Mouse (Mus musculus): ENCODE data around the gene Brix1. TPM values are rescaled to one million over a fixed set of nuclear protein-coding genes. Genes with fewer than 3 reads are reported as not detected.

Gene Brix1
- polyA plus RNA-seq, 1 experiment from 2014 or later = 139 TPM

- peaks cover 10% of the 10 kb centered on the region for H3K4me1 ChIP-seq
- DNase-seq (ENCODE audit: low spot score) = no peak
- no peak overlapping the region for H3K27ac ChIP-seq (replicated peaks)
- 93% methylated on average over 5 of the region's 5 CpGs for WGBS
- no peaks in the 10 kb centered on the region for H3K27me3 ChIP-seq (ENCODE audit: low read depth, poor library complexity, severe bottlenecking)
- H3K36me3 ChIP-seq = peaks cover 64% of the 10 kb centered on the region
- no peaks in the 10 kb centered on the region for H3K9me3 ChIP-seq (replicated peaks)
- no peak overlapping the region for H3K4me3 ChIP-seq
Measured at GRCm38 (mm10) chr15:10490101-10490500, 4.4 kb upstream of the Brix1 start.

GRCm38 (mm10) chr15:10487246-10487645 lies 1.5 kb upstream of the Brix1 start:
- Histone ChIP-seq H3K4me1 (peaks cover 22% of the 10 kb centered on the region), H3K36me3 (peaks cover 57% of the 10 kb centered on the region), H3K27me3 (ENCODE audit: low read depth, poor library complexity, severe bottlenecking) (no peaks in the 10 kb centered on the region), H3K4me3 (peak overlapping the region; percentile 84), H3K27ac (replicated peaks) (no peak overlapping the region), H3K9me3 (replicated peaks) (no peaks in the 10 kb centered on the region)
- DNase-seq (ENCODE audit: low spot score) = no peak
- 72% methylated on average over 2 of the region's 2 CpGs for WGBS

GRCm38 (mm10) chr15:10486365-10486839 lies 655 bp upstream of the Brix1 start:
- Histone ChIP-seq H3K9me3 (replicated peaks) (no peaks in the 10 kb centered on the region), H3K27me3 (ENCODE audit: low read depth, poor library complexity, severe bottlenecking) (no peaks in the 10 kb centered on the region), H3K4me1 (peaks cover 22% of the 10 kb centered on the region), H3K27ac (replicated peaks) (peak overlapping the region; percentile 91), H3K36me3 (peaks cover 57% of the 10 kb centered on the region), H3K4me3 (peak overlapping the region; percentile 84)
- DNase-seq (ENCODE audit: low spot score) = no peak
- WGBS = 1% methylated on average over 18 of the region's 18 CpGs

GRCm38 (mm10) chr15:10470941-10471340 lies 14.8 kb downstream of the Brix1 start:
- Histone ChIP-seq H3K36me3 (peaks cover 16% of the 10 kb centered on the region), H3K9me3 (replicated peaks) (no peaks in the 10 kb centered on the region), H3K27ac (replicated peaks) (peak overlapping the region; percentile 90), H3K27me3 (ENCODE audit: low read depth, poor library complexity, severe bottlenecking) (no peaks in the 10 kb centered on the region), H3K4me1 (peaks cover 17% of the 10 kb centered on the region), H3K4me3 (peak overlapping the region; percentile 85)
- no peak for DNase-seq (ENCODE audit: low spot score)
- 18% methylated on average over 3 of the region's 3 CpGs for WGBS

GRCm38 (mm10) chr15:10470151-10470831 lies 15.5 kb downstream of the Brix1 start, which contains the start of gene Dnajc21:
Gene Dnajc21 (minus strand): TSS chr15:10470516.
- H3K4me1 ChIP-seq = peaks cover 17% of the 10 kb centered on the region
- peak within 1 kb of the TSS; percentile 90 for H3K27ac ChIP-seq (replicated peaks)
- H3K36me3 ChIP-seq = peaks cover 9% of the 10 kb centered on the region
- WGBS = 1% methylated on average over 69 of the region's 87 CpGs
- no peaks in the 10 kb centered on the region for H3K9me3 ChIP-seq (replicated peaks)
- H3K4me3 ChIP-seq = peak within 1 kb of the TSS; percentile 85
- peak; percentile 83 for DNase-seq (ENCODE audit: low spot score)
- H3K27me3 ChIP-seq (ENCODE audit: low read depth, poor library complexity, severe bottlenecking) = no peaks in the 10 kb centered on the region

- H3K4me1 ChIP-seq = peaks cover 17% of the 10 kb centered on the region
- peak overlapping the region; percentile 90 for H3K27ac ChIP-seq (replicated peaks)
- under 1% methylated on average over 40 of the region's 40 CpGs for WGBS
- H3K4me3 ChIP-seq = peak overlapping the region; percentile 85
- H3K36me3 ChIP-seq = peaks cover 6% of the 10 kb centered on the region
- no peak for DNase-seq (ENCODE audit: low spot score)
- H3K9me3 ChIP-seq (replicated peaks) = no peaks in the 10 kb centered on the region
- H3K27me3 ChIP-seq (ENCODE audit: low read depth, poor library complexity, severe bottlenecking) = no peaks in the 10 kb centered on the region
Measured at GRCm38 (mm10) chr15:10469641-10470150, 16.1 kb downstream of the Brix1 start.

- peak overlapping the region; percentile 16; the same call in 1 of the 2 replicates for H3K4me3 ChIP-seq
- WGBS = 89% methylated on average over 3 of the region's 3 CpGs
- no peak overlapping the region for H3K27ac ChIP-seq (replicated peaks)
- H3K9me3 ChIP-seq (replicated peaks) = no peaks in the 10 kb centered on the region
- DNase-seq (ENCODE audit: low spot score) = no peak
- no peaks in the 10 kb centered on the region for H3K36me3 ChIP-seq
- H3K4me1 ChIP-seq = peaks cover 17% of the 10 kb centered on the region
- H3K27me3 ChIP-seq (ENCODE audit: low read depth, poor library complexity, severe bottlenecking) = no peaks in the 10 kb centered on the region
Measured at GRCm38 (mm10) chr15:10468761-10469160, 17.0 kb downstream of the Brix1 start.

- H3K4me1 ChIP-seq = peaks cover 16% of the 10 kb centered on the region
- WGBS = 98% methylated on average over 3 of the region's 3 CpGs
- no peak overlapping the region for H3K4me3 ChIP-seq
- no peak for DNase-seq (ENCODE audit: low spot score)
- no peak overlapping the region for H3K27ac ChIP-seq (replicated peaks)
- no peaks in the 10 kb centered on the region for H3K27me3 ChIP-seq (ENCODE audit: low read depth, poor library complexity, severe bottlenecking)
- H3K36me3 ChIP-seq = peaks cover 30% of the 10 kb centered on the region
- H3K9me3 ChIP-seq (replicated peaks) = no peaks in the 10 kb centered on the region
Measured at GRCm38 (mm10) chr15:10464678-10465077, 21.1 kb downstream of the Brix1 start.

GRCm38 (mm10) chr15:10463555-10463954 lies 22.2 kb downstream of the Brix1 start:
- WGBS = 89% methylated on average over 5 of the region's 5 CpGs

GRCm38 (mm10) chr15:10460986-10461385 lies 24.8 kb downstream of the Brix1 start:
- H3K9me3 ChIP-seq (replicated peaks) = no peaks in the 10 kb centered on the region
- 90% methylated on average over 12 of the region's 12 CpGs for WGBS
- no peak for DNase-seq (ENCODE audit: low spot score)
- H3K27ac ChIP-seq (replicated peaks) = no peak overlapping the region
- no peaks in the 10 kb centered on the region for H3K4me1 ChIP-seq
- peaks cover 65% of the 10 kb centered on the region for H3K36me3 ChIP-seq
- H3K27me3 ChIP-seq (ENCODE audit: low read depth, poor library complexity, severe bottlenecking) = no peaks in the 10 kb centered on the region
- no peak overlapping the region for H3K4me3 ChIP-seq

More at GRCm38 (mm10) chr15:10463555-10463954, 22.2 kb downstream of the Brix1 start:
- Histone ChIP-seq H3K27ac (replicated peaks) (no peak overlapping the region), H3K36me3 (peaks cover 41% of the 10 kb centered on the region), H3K27me3 (ENCODE audit: low read depth, poor library complexity, severe bottlenecking) (no peaks in the 10 kb centered on the region), H3K4me1 (peaks cover 5% of the 10 kb centered on the region), H3K4me3 (no peak overlapping the region), H3K9me3 (replicated peaks) (no peaks in the 10 kb centered on the region)
- DNase-seq (ENCODE audit: low spot score) = no peak

GRCm38 (mm10) chr15:10447102-10447501 lies 38.6 kb downstream of the Brix1 start:
- DNase-seq (ENCODE audit: low spot score) = no peak
- 93% methylated on average over 3 of the region's 3 CpGs for WGBS
- peaks cover 83% of the 10 kb centered on the region for H3K36me3 ChIP-seq
- no peaks in the 10 kb centered on the region for H3K9me3 ChIP-seq (replicated peaks)
- H3K4me3 ChIP-seq = no peak overlapping the region
- no peaks in the 10 kb centered on the region for H3K4me1 ChIP-seq
- no peaks in the 10 kb centered on the region for H3K27me3 ChIP-seq (ENCODE audit: low read depth, poor library complexity, severe bottlenecking)
- no peak overlapping the region for H3K27ac ChIP-seq (replicated peaks)

GRCm38 (mm10) chr15:10442275-10442674 lies 43.5 kb downstream of the Brix1 start:
- 79% methylated on average over 1 of the region's 1 CpGs for WGBS
- Histone ChIP-seq H3K27me3 (ENCODE audit: low read depth, poor library complexity, severe bottlenecking) (no peaks in the 10 kb centered on the region), H3K27ac (replicated peaks) (no peak overlapping the region), H3K9me3 (replicated peaks) (no peaks in the 10 kb centered on the region), H3K4me3 (no peak overlapping the region), H3K36me3 (peaks cover 55% of the 10 kb centered on the region), H3K4me1 (no peaks in the 10 kb centered on the region)
- no peak for DNase-seq (ENCODE audit: low spot score)

GRCm38 (mm10) chr15:10441493-10441892 lies 44.3 kb downstream of the Brix1 start:
- no peak for DNase-seq (ENCODE audit: low spot score)
- 93% methylated on average over 9 of the region's 9 CpGs for WGBS
- Histone ChIP-seq H3K4me1 (no peaks in the 10 kb centered on the region), H3K9me3 (replicated peaks) (no peaks in the 10 kb centered on the region), H3K36me3 (peaks cover 53% of the 10 kb centered on the region), H3K27me3 (ENCODE audit: low read depth, poor library complexity, severe bottlenecking) (no peaks in the 10 kb centered on the region), H3K27ac (replicated peaks) (no peak overlapping the region), H3K4me3 (no peak overlapping the region)
